Mouse (Mus musculus) thymus, adult 2 months (tissue): Measurements from ENCODE around the gene Abhd14a.

Experiments
- CTCF ChIP-seq: fragments of 200-500 bp; IDR thresholded peaks from 2 replicates; pipeline ENCODE4 v1.5.1; 2012; ENCODE audit warnings: mild to moderate bottlenecking, control low read depth, low read length, moderate library complexity, borderline replicate concordance; ENCODE audit not compliant: control insufficient read depth, poor library complexity, insufficient read depth; ENCODE audit errors: extremely low read depth
- POLR2A ChIP-seq: fragments of 200-500 bp; IDR thresholded peaks from 2 replicates; pipeline ENCODE4 v1.6.1; 2012; ENCODE audit warnings: mild to moderate bottlenecking, low read length, control low read depth, moderate library complexity; ENCODE audit not compliant: control insufficient read depth, poor library complexity, insufficient read depth; ENCODE audit errors: extremely low read depth

- TF ChIP-seq POLR2A (no peak), CTCF (no peak)
Measured at GRCm38 (mm10) chr9:106481075-106481474, 33.6 kb upstream of the Abhd14a start.
